Mouse (Mus musculus) megakaryocyte progenitor cell, adult 5-6 weeks (primary cell): ENCODE results near the gene Spink4. TPM values are rescaled to one million over a fixed set of nuclear protein-coding genes. Genes with fewer than 3 reads are reported as not detected.

Source experiments
- ATAC-seq: replicated peaks from 2 replicates; pipeline ENCODE4 v1.8.0; 2016; ENCODE audit warnings: mild to moderate bottlenecking, moderate TSS enrichment, inconsistent platforms; ENCODE audit not compliant: poor library complexity
- total RNA-seq, 2 experiments: library from RNA; stranded (forward) in 1 of 2; stranded (reverse) in 1 of 2; fragments of 157-497, 149-512 nt in 1 of 2; fragments of 200-1000 nt in 1 of 2; gene quantifications; 2 replicates each; pipeline versions ENCODE4 v1.2.3 to v1.2.4; 2015 to 2017

Spink4 gene
- total RNA-seq (2015) (not detected in 2 replicates), total RNA-seq (2017) (not detected in 2 replicates)

- ATAC-seq: peak; percentile 77
Measured at GRCm38 (mm10) chr4:40919785-40920184, at the start of gene Spink4. TSS of gene Spink4 (plus strand) at chr4:40920052.

GRCm38 (mm10) chr4:40870206-40870605, 49.6 kb upstream of the Spink4 start:
- ATAC-seq: no peak

- no peak for ATAC-seq
Measured at GRCm38 (mm10) chr4:40872129-40872528, 47.7 kb upstream of the Spink4 start.

GRCm38 (mm10) chr4:40873320-40873719, 46.5 kb upstream of the Spink4 start:
- ATAC-seq: peak; percentile 24

- ATAC-seq: no peak
Measured at GRCm38 (mm10) chr4:40874151-40874600, 45.7 kb upstream of the Spink4 start.

- peak; percentile 6; the same call in 1 of the 2 replicates for ATAC-seq
Measured at GRCm38 (mm10) chr4:40874794-40875552, 44.9 kb upstream of the Spink4 start.

- ATAC-seq: peak; percentile 42
Measured at GRCm38 (mm10) chr4:40875842-40876241, 44.0 kb upstream of the Spink4 start.

- ATAC-seq: peak; percentile 77
Measured at GRCm38 (mm10) chr4:40876814-40877371, 43.0 kb upstream of the Spink4 start.

GRCm38 (mm10) chr4:40877528-40877927, 42.3 kb upstream of the Spink4 start:
- no peak for ATAC-seq

- ATAC-seq: no peak
Measured at GRCm38 (mm10) chr4:40883200-40883599, 36.7 kb upstream of the Spink4 start.

GRCm38 (mm10) chr4:40884282-40885165, 35.3 kb upstream of the Spink4 start:
- ATAC-seq: no peak

GRCm38 (mm10) chr4:40885166-40885525, 34.7 kb upstream of the Spink4 start:
- ATAC-seq: no peak

GRCm38 (mm10) chr4:40885883-40886282, 34.0 kb upstream of the Spink4 start:
- no peak for ATAC-seq

GRCm38 (mm10) chr4:40888839-40889238, 31.0 kb upstream of the Spink4 start:
- no peak for ATAC-seq

GRCm38 (mm10) chr4:40889252-40889651, 30.6 kb upstream of the Spink4 start:
- ATAC-seq: no peak

- 0 out of 2 replicates have a peak, but pooled peaks have one; percentile 37 for ATAC-seq
Measured at GRCm38 (mm10) chr4:40889983-40890382, 29.9 kb upstream of the Spink4 start.

GRCm38 (mm10) chr4:40891206-40891605, 28.6 kb upstream of the Spink4 start:
- no peak for ATAC-seq

GRCm38 (mm10) chr4:40895118-40895517, 24.7 kb upstream of the Spink4 start:
- no peak for ATAC-seq

- ATAC-seq: no peak
Measured at GRCm38 (mm10) chr4:40895646-40896045, 24.2 kb upstream of the Spink4 start.

- ATAC-seq: no peak
Measured at GRCm38 (mm10) chr4:40898476-40899044, 21.3 kb upstream of the Spink4 start.

GRCm38 (mm10) chr4:40899264-40899663, 20.6 kb upstream of the Spink4 start:
- no peak for ATAC-seq
